Mouse (Mus musculus) MEL (cell line): ENCODE data around the gene Foxn3.

ENCODE experiments used
- CTCF ChIP-seq, 3 experiments: IDR thresholded peaks in 2 of 3; conservative IDR thresholded peaks in 1 of 3; 2 replicates each; pipeline ENCODE4 v1.5.1; 2011 to 2012; ENCODE audit warnings: low read length in 3 of 3, low read depth in 2 of 3, mild to moderate bottlenecking in 2 of 3, improper control_type of control experiment in 1 of 3, inconsistent platforms in 1 of 3, mixed read lengths in 1 of 3, moderate library complexity in 1 of 3; ENCODE audit not compliant: control insufficient read depth in 1 of 3, insufficient read depth in 1 of 3, poor library complexity in 1 of 3, severe bottlenecking in 1 of 3
- KAT2A ChIP-seq: conservative IDR thresholded peaks from 2 replicates; pipeline ENCODE4 v1.6.1; 2012; ENCODE audit warnings: low read depth, low read length, improper control_type of control experiment, inconsistent platforms
- NELFE ChIP-seq: IDR thresholded peaks from 2 replicates; pipeline ENCODE4 v1.6.1; 2011; ENCODE audit warnings: low read depth, low read length, improper control_type of control experiment
- RAD21 ChIP-seq: IDR thresholded peaks from 2 replicates; pipeline ENCODE4 v1.6.1; 2011; ENCODE audit warnings: mild to moderate bottlenecking, low read depth, low read length, improper control_type of control experiment

DNA sequence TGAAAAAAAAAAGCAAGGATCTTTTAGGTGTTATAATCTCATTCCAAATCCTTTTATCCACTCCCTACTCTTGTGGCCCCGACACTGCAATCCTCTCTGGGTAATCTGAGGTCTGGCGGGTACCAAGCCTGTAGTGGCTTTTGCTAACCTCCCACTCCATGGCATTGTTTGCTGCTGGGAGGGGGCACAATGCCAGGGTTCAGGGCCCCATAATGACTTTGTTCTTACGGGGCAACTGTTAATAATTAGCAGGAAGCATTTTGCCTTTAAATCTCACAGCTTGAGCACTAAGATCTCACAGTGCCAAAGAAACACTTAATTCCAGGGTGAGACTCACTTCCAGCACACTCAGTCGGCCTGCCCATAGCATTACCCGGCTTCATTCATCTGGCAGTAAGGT, 244.2 kb downstream of the Foxn3 start:
- TF ChIP-seq CTCF (IDR thresholded peaks at IDR 0.05 in 2 of 3, conservative IDR thresholded peaks at IDR 0.05 in 1 of 3; ENCODE audit: control insufficient read depth in 1 of 3, insufficient read depth in 1 of 3, low read depth in 2 of 3, low read length in 3 of 3, poor library complexity in 1 of 3, severe bottlenecking in 1 of 3) (no peak), RAD21 (no peak), KAT2A (no peak), NELFE (no peak)
